Mouse (Mus musculus) limb, embryonic 11.5 days (tissue): Measurements from ENCODE around the gene Wfdc21. TPM values are rescaled to one million over a fixed set of nuclear protein-coding genes. Genes with fewer than 3 reads are reported as not detected.

ENCODE experiments used
- ATAC-seq: fragments of 200-750 bp; cut with Nextera tagmentation; 2 replicates; pipeline ENCODE4 v1.8.0; 2017; ENCODE audit warnings: low read depth; ENCODE audit not compliant: insufficient number of reproducible peaks, low FRiP score, low TSS enrichment
- DNase-seq: peaks from one replicate; pipeline ENCODE4 v3.0.0-alpha.2; 2015; ENCODE audit warnings: low spot score
- H3K27ac ChIP-seq: fragments of 300-500 bp; sonication (generic); replicated peaks from 2 replicates; pipeline ENCODE4 v1.5.1; 2014; ENCODE audit warnings: low read depth, mild to moderate bottlenecking, low read length
- H3K27me3 ChIP-seq: fragments of 300-500 bp; sonication (generic); 2 replicates; pipeline ENCODE4 v1.6.1; 2014; ENCODE audit warnings: mild to moderate bottlenecking, low read length, mixed read lengths; ENCODE audit not compliant: control insufficient read depth, insufficient read depth
- H3K36me3 ChIP-seq: fragments of 300-500 bp; sonication (generic); 2 replicates; pipeline ENCODE4 v1.6.1; 2014; ENCODE audit warnings: mild to moderate bottlenecking, low read length, moderate library complexity, mixed read lengths; ENCODE audit not compliant: control insufficient read depth, insufficient read depth
- H3K4me1 ChIP-seq: fragments of 300-500 bp; sonication (generic); 2 replicates; pipeline ENCODE4 v1.6.1; 2014; ENCODE audit warnings: low read length, mixed read lengths; ENCODE audit not compliant: control insufficient read depth, insufficient read depth
- H3K4me2 ChIP-seq: fragments of 300-500 bp; sonication (generic); 2 replicates; pipeline ENCODE4 v1.6.1; 2014; ENCODE audit warnings: low read depth, mild to moderate bottlenecking, moderate library complexity; ENCODE audit not compliant: severe bottlenecking
- H3K4me3 ChIP-seq: fragments of 300-500 bp; sonication (generic); 2 replicates; pipeline ENCODE4 v1.5.1; 2014; ENCODE audit warnings: low read depth, low read length
- H3K9ac ChIP-seq: fragments of 300-500 bp; sonication (generic); 2 replicates; pipeline ENCODE4 v1.6.1; 2014; ENCODE audit warnings: mild to moderate bottlenecking, low read length
- H3K9me3 ChIP-seq: fragments of 300-500 bp; sonication (generic); 2 replicates; pipeline ENCODE4 v1.6.1; 2016; ENCODE audit warnings: low read length; ENCODE audit not compliant: control insufficient read depth
- WGBS: fragments of 180-500 bp; shearing (Covaris S2); extraction: QIAGEN DNeasy Blood & Tissue Kit; methylation state at CpG from one replicate; pipeline ENCODE4 v1.1.7; 2014; 5-methylcytosine and 5-hydroxymethylcytosine counted together
- polyA plus RNA-seq: library from polyadenylated mRNA; unstranded; fragments of >200 nt; fragmentation: Nextera tagmentation; extraction: Ambion mirVana; gene quantifications from 2 replicates; pipeline ENCODE4 v1.2.1, GENCODE M21; 2014

Wfdc21 gene
- polyA plus RNA-seq, 1 experiment from 2014 or later = not detected

GRCm38 (mm10) chr11:83786835-83787234 is 40.1 kb downstream of the Wfdc21 start:
- Histone ChIP-seq H3K9me3 (no peaks in the 10 kb centered on the region), H3K36me3 (no peaks in the 10 kb centered on the region; the same call in 1 of the 2 replicates), H3K4me1 (no peaks in the 10 kb centered on the region), H3K27ac (no peak overlapping the region), H3K27me3 (no peaks in the 10 kb centered on the region), H3K9ac (no peak overlapping the region), H3K4me3 (no peak overlapping the region), H3K4me2 (no peak overlapping the region)
- 83% methylated on average over 4 of the region's 4 CpGs for whole genome bisulfite sequencing
- DNase-seq (no peak), ATAC-seq (no peak)

GRCm38 (mm10) chr11:83787401-83788021 is 40.8 kb downstream of the Wfdc21 start:
- H3K9me3 ChIP-seq = no peaks in the 10 kb centered on the region
- ATAC-seq = no peak
- H3K4me2 ChIP-seq = no peak overlapping the region
- no peak overlapping the region for H3K9ac ChIP-seq
- no peak overlapping the region for H3K27ac ChIP-seq
- H3K27me3 ChIP-seq = no peaks in the 10 kb centered on the region
- DNase-seq = no peak
- no peaks in the 10 kb centered on the region; the same call in 1 of the 2 replicates for H3K36me3 ChIP-seq
- 79% methylated on average over 15 of the region's 15 CpGs for whole genome bisulfite sequencing
- H3K4me1 ChIP-seq = no peaks in the 10 kb centered on the region
- no peak overlapping the region for H3K4me3 ChIP-seq

- Histone ChIP-seq H3K9ac (no peak overlapping the region), H3K27ac (no peak overlapping the region), H3K4me1 (no peaks in the 10 kb centered on the region), H3K27me3 (no peaks in the 10 kb centered on the region), H3K36me3 (no peaks in the 10 kb centered on the region), H3K9me3 (no peaks in the 10 kb centered on the region), H3K4me2 (no peak overlapping the region), H3K4me3 (no peak overlapping the region)
- DNase-seq = no peak
- no peak for ATAC-seq
- 78% methylated on average over 8 of the region's 8 CpGs for WGBS
These were observed 41.6 kb downstream of the Wfdc21 start for GRCm38 (mm10) chr11:83788331-83788730.

- Histone ChIP-seq H3K9me3 (no peaks in the 10 kb centered on the region), H3K27me3 (no peaks in the 10 kb centered on the region), H3K4me3 (no peak overlapping the region), H3K27ac (no peak overlapping the region), H3K9ac (no peak overlapping the region), H3K4me2 (no peak overlapping the region), H3K4me1 (no peaks in the 10 kb centered on the region), H3K36me3 (no peaks in the 10 kb centered on the region)
- ATAC-seq (no peak), DNase-seq (no peak)
- WGBS = 70% methylated on average over 13 of the region's 13 CpGs
These were observed 42.5 kb downstream of the Wfdc21 start for GRCm38 (mm10) chr11:83789259-83789658.

GRCm38 (mm10) chr11:83791133-83791532 is 44.4 kb downstream of the Wfdc21 start:
- no peak overlapping the region for H3K9ac ChIP-seq
- WGBS = 78% methylated on average over 4 of the region's 4 CpGs
- DNase-seq (no peak), ATAC-seq (no peak)
- H3K36me3 ChIP-seq = no peaks in the 10 kb centered on the region
- no peaks in the 10 kb centered on the region for H3K27me3 ChIP-seq
- H3K4me2 ChIP-seq = no peak overlapping the region
- H3K4me3 ChIP-seq = no peak overlapping the region
- no peak overlapping the region for H3K27ac ChIP-seq
- H3K9me3 ChIP-seq = no peaks in the 10 kb centered on the region
- H3K4me1 ChIP-seq = no peaks in the 10 kb centered on the region

- H3K4me3 ChIP-seq = no peak overlapping the region
- no peak overlapping the region for H3K27ac ChIP-seq
- no peaks in the 10 kb centered on the region for H3K9me3 ChIP-seq
- H3K4me1 ChIP-seq = no peaks in the 10 kb centered on the region
- no peaks in the 10 kb centered on the region for H3K27me3 ChIP-seq
- no peak for ATAC-seq
- no peak for DNase-seq
- 88% methylated on average over 12 of the region's 12 CpGs for WGBS
- H3K4me2 ChIP-seq = no peak overlapping the region
- no peak overlapping the region for H3K9ac ChIP-seq
- no peaks in the 10 kb centered on the region for H3K36me3 ChIP-seq
These were observed 45.7 kb downstream of the Wfdc21 start for GRCm38 (mm10) chr11:83792316-83792914.

GRCm38 (mm10) chr11:83793264-83793663 is 46.5 kb downstream of the Wfdc21 start:
- Histone ChIP-seq H3K36me3 (no peaks in the 10 kb centered on the region), H3K4me1 (no peaks in the 10 kb centered on the region), H3K4me2 (no peak overlapping the region), H3K4me3 (no peak overlapping the region), H3K27ac (no peak overlapping the region), H3K9me3 (no peaks in the 10 kb centered on the region), H3K27me3 (no peaks in the 10 kb centered on the region), H3K9ac (no peak overlapping the region)
- ATAC-seq (no peak), DNase-seq (no peak)
- 89% methylated on average over 14 of the region's 14 CpGs for WGBS

GRCm38 (mm10) chr11:83796112-83796511 is 49.4 kb downstream of the Wfdc21 start:
- 85% methylated on average over 6 of the region's 6 CpGs for WGBS
- Histone ChIP-seq H3K9me3 (no peaks in the 10 kb centered on the region), H3K4me3 (no peak overlapping the region), H3K27me3 (no peaks in the 10 kb centered on the region), H3K4me2 (no peak overlapping the region), H3K27ac (no peak overlapping the region), H3K36me3 (no peaks in the 10 kb centered on the region), H3K9ac (no peak overlapping the region), H3K4me1 (no peaks in the 10 kb centered on the region)
- DNase-seq (no peak), ATAC-seq (no peak)
